Mouse (Mus musculus): ENCODE measurements around the gene Atp5j. TPM values are rescaled to one million over a fixed set of nuclear protein-coding genes. Genes with fewer than 3 reads are reported as not detected.

The Atp5j gene
- polyA plus RNA-seq, 1 experiment from 2014 or later = 1,131 TPM

Other genes with a start within 250 kb of the Atp5j start
- gene Mrpl39, start 99.9 kb downstream of the Atp5j start, polyA plus RNA-seq (2015; fragmentation: Nextera tagmentation; extraction: Ambion mirVana) = 45.1 and 49.4 TPM in 2 replicates
- gene Jam2, start 61.5 kb downstream of the Atp5j start, polyA plus RNA-seq (2015; fragmentation: Nextera tagmentation; extraction: Ambion mirVana) = 4.8 and 5.5 TPM in 2 replicates
- gene Gabpa, start 700 bp downstream of the Atp5j start, polyA plus RNA-seq (2015; fragmentation: Nextera tagmentation; extraction: Ambion mirVana) = 24.3 and 25.1 TPM in 2 replicates

Measured in intestine, embryonic 16.5 days (tissue).